Mouse (Mus musculus): Measurements from ENCODE around the gene Bmi1. TPM values are rescaled to one million over a fixed set of nuclear protein-coding genes. Genes with fewer than 3 reads are reported as not detected.

The Bmi1 gene
- polyA plus RNA-seq, 1 experiment, result 0.13 TPM

GRCm38 (mm10) chr2:18690756-18691155, 13.9 kb downstream of the Bmi1 start:
- no peak overlapping the region for H3K4me3 ChIP-seq (replicated peaks)
- no peak for TF ChIP-seq TAL1 (IDR thresholded peaks at IDR 0.05; ENCODE audit: low read length)
- TF ChIP-seq GATA1 (IDR thresholded peaks at IDR 0.05; ENCODE audit: low read length), result no peak
- H3K4me1 ChIP-seq (ENCODE audit: control insufficient read depth), result peaks cover 22% of the 10 kb centered on the region

GRCm38 (mm10) chr2:18692031-18692430, 15.2 kb downstream of the Bmi1 start:
- Histone ChIP-seq H3K4me3 (replicated peaks) (no peak overlapping the region), H3K4me1 (ENCODE audit: control insufficient read depth) (peaks cover 22% of the 10 kb centered on the region), H3K9me3 (ENCODE audit: control insufficient read depth, low read length) (peaks cover 17% of the 10 kb centered on the region; the same call in 1 of the 2 replicates), H3K36me3 (ENCODE audit: control insufficient read depth) (no peaks in the 10 kb centered on the region), H3K27me3 (ENCODE audit: control insufficient read depth) (peaks cover 100% of the 10 kb centered on the region)
- no peak for TF ChIP-seq TAL1 (IDR thresholded peaks at IDR 0.05; ENCODE audit: low read length)

More at GRCm38 (mm10) chr2:18690756-18691155, 13.9 kb downstream of the Bmi1 start:
- Histone ChIP-seq H3K9me3 (ENCODE audit: control insufficient read depth, low read length) (peaks cover 17% of the 10 kb centered on the region; the same call in 1 of the 2 replicates), H3K36me3 (ENCODE audit: control insufficient read depth) (no peaks in the 10 kb centered on the region), H3K27me3 (ENCODE audit: control insufficient read depth) (peaks cover 100% of the 10 kb centered on the region)

GRCm38 (mm10) chr2:18692548-18692947, 15.7 kb downstream of the Bmi1 start:
- Histone ChIP-seq H3K9me3 (ENCODE audit: control insufficient read depth, low read length) (peaks cover 17% of the 10 kb centered on the region; the same call in 1 of the 2 replicates), H3K27me3 (ENCODE audit: control insufficient read depth) (peaks cover 100% of the 10 kb centered on the region), H3K4me1 (ENCODE audit: control insufficient read depth) (peaks cover 22% of the 10 kb centered on the region), H3K36me3 (ENCODE audit: control insufficient read depth) (no peaks in the 10 kb centered on the region), H3K4me3 (replicated peaks) (no peak overlapping the region)
- TF ChIP-seq TAL1 (IDR thresholded peaks at IDR 0.05; ENCODE audit: low read length) (no peak), GATA1 (IDR thresholded peaks at IDR 0.05; ENCODE audit: low read length) (no peak)

- peaks cover 22% of the 10 kb centered on the region for H3K4me1 ChIP-seq (ENCODE audit: control insufficient read depth)
- H3K36me3 ChIP-seq (ENCODE audit: control insufficient read depth), result no peaks in the 10 kb centered on the region
- H3K4me3 ChIP-seq (replicated peaks), result no peak overlapping the region
Observed at GRCm38 (mm10) chr2:18693491-18693870, 16.7 kb downstream of the Bmi1 start.

GRCm38 (mm10) chr2:18693871-18694610, 17.2 kb downstream of the Bmi1 start, which contains the start of gene Spag6:
TSS of gene Spag6 (plus strand) at chr2:18694032.
- Histone ChIP-seq H3K4me1 (ENCODE audit: control insufficient read depth) (peaks cover 17% of the 10 kb centered on the region), H3K27me3 (ENCODE audit: control insufficient read depth) (peaks cover 100% of the 10 kb centered on the region), H3K36me3 (ENCODE audit: control insufficient read depth) (no peaks in the 10 kb centered on the region), H3K4me3 (replicated peaks) (peak within 1 kb of the TSS; percentile 61), H3K9me3 (ENCODE audit: control insufficient read depth, low read length) (peaks cover 18% of the 10 kb centered on the region; the same call in 1 of the 2 replicates)
- TF ChIP-seq GATA1 (IDR thresholded peaks at IDR 0.05; ENCODE audit: low read length) (no peak), TAL1 (IDR thresholded peaks at IDR 0.05; ENCODE audit: low read length) (no peak)

More at GRCm38 (mm10) chr2:18693491-18693870, 16.7 kb downstream of the Bmi1 start:
- peaks cover 100% of the 10 kb centered on the region for H3K27me3 ChIP-seq (ENCODE audit: control insufficient read depth)
- TF ChIP-seq GATA1 (IDR thresholded peaks at IDR 0.05; ENCODE audit: low read length) (no peak), TAL1 (IDR thresholded peaks at IDR 0.05; ENCODE audit: low read length) (no peak)
- H3K9me3 ChIP-seq (ENCODE audit: control insufficient read depth, low read length), result peaks cover 18% of the 10 kb centered on the region; the same call in 1 of the 2 replicates

- Histone ChIP-seq H3K4me1 (ENCODE audit: control insufficient read depth) (peaks cover 12% of the 10 kb centered on the region), H3K9me3 (ENCODE audit: control insufficient read depth, low read length) (peaks cover 12% of the 10 kb centered on the region; the same call in 1 of the 2 replicates), H3K36me3 (ENCODE audit: control insufficient read depth) (no peaks in the 10 kb centered on the region), H3K27me3 (ENCODE audit: control insufficient read depth) (peaks cover 100% of the 10 kb centered on the region), H3K4me3 (replicated peaks) (peak overlapping the region; percentile 61)
- no peak for TF ChIP-seq GATA1 (IDR thresholded peaks at IDR 0.05; ENCODE audit: low read length)
- TF ChIP-seq TAL1 (IDR thresholded peaks at IDR 0.05; ENCODE audit: low read length), result no peak
Observed at GRCm38 (mm10) chr2:18694611-18694950, 17.8 kb downstream of the Bmi1 start.

- TF ChIP-seq GATA1 (IDR thresholded peaks at IDR 0.05; ENCODE audit: low read length), result no peak
- TF ChIP-seq TAL1 (IDR thresholded peaks at IDR 0.05; ENCODE audit: low read length), result no peak
- Histone ChIP-seq H3K36me3 (ENCODE audit: control insufficient read depth) (no peaks in the 10 kb centered on the region), H3K4me3 (replicated peaks) (no peak overlapping the region), H3K27me3 (ENCODE audit: control insufficient read depth) (peaks cover 100% of the 10 kb centered on the region), H3K4me1 (ENCODE audit: control insufficient read depth) (peaks cover 8% of the 10 kb centered on the region), H3K9me3 (ENCODE audit: control insufficient read depth, low read length) (peaks cover 9% of the 10 kb centered on the region; the same call in 1 of the 2 replicates)
Observed at GRCm38 (mm10) chr2:18695163-18695562, 18.3 kb downstream of the Bmi1 start.

- no peaks in the 10 kb centered on the region for H3K36me3 ChIP-seq (ENCODE audit: control insufficient read depth)
- peaks cover 6% of the 10 kb centered on the region for H3K4me1 ChIP-seq (ENCODE audit: control insufficient read depth)
- peaks cover 5% of the 10 kb centered on the region; the same call in 1 of the 2 replicates for H3K9me3 ChIP-seq (ENCODE audit: control insufficient read depth, low read length)
- H3K4me3 ChIP-seq (replicated peaks), result no peak overlapping the region
- peaks cover 100% of the 10 kb centered on the region for H3K27me3 ChIP-seq (ENCODE audit: control insufficient read depth)
- TF ChIP-seq GATA1 (IDR thresholded peaks at IDR 0.05; ENCODE audit: low read length) (no peak), TAL1 (IDR thresholded peaks at IDR 0.05; ENCODE audit: low read length) (no peak)
Observed at GRCm38 (mm10) chr2:18695629-18696150, 18.9 kb downstream of the Bmi1 start.

- Histone ChIP-seq H3K9me3 (ENCODE audit: control insufficient read depth, low read length) (peaks cover 5% of the 10 kb centered on the region; the same call in 1 of the 2 replicates), H3K4me1 (ENCODE audit: control insufficient read depth) (peaks cover 6% of the 10 kb centered on the region), H3K4me3 (replicated peaks) (no peak overlapping the region), H3K27me3 (ENCODE audit: control insufficient read depth) (peaks cover 99% of the 10 kb centered on the region), H3K36me3 (ENCODE audit: control insufficient read depth) (no peaks in the 10 kb centered on the region)
- TF ChIP-seq GATA1 (IDR thresholded peaks at IDR 0.05; ENCODE audit: low read length), result no peak
- no peak for TF ChIP-seq TAL1 (IDR thresholded peaks at IDR 0.05; ENCODE audit: low read length)
Observed at GRCm38 (mm10) chr2:18697591-18698244, 20.9 kb downstream of the Bmi1 start.
